Mouse (Mus musculus) cerebellum, adult 11 months (tissue): ENCODE measurements at regions not wholly inside any gene's neighbourhood (a gene's known extent, or its start where the extent isn't known, plus 50 kb on each side); places are given as distances from the start of the nearest gene placed in this dataset.

Experiments used
- DNase-seq: peaks from one replicate; pipeline ENCODE4 v3.0.0; 2022

DNA sequence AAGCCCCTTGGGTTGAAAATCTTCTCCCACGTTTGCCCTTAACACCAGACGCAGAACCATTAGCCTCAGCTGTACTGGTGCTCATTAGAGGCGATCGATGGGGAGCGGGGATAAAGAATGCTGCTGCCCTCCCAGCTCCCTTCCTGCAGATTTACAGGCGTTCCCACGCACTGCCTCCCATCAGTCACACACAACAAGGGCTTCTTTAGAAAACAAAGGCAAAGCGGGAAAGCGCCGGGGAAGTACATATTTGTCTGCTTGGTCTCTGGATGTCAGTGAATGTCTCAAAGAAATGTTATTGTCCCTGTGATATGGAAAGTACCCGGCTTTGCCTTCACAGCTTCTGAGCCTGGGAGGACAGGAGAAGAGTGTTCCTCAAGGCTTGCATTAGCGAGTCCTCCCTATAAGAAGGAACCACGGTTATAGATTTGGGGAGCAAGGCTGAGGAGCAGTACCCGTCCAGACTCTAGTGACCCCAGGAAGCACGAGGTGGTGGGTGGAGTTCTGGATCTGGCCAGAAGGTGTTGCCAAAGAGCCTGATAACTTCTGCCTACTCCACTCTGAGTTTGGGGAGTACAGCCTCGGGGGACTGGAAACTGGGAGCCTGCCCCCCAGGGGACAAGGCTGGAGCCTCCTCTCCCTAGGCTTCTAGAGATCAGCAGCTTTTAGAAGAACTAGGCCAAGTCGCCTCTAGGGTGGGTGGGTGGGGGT is 173.0 kb upstream of the Mki67 start:
- DNase-seq, result no peak

DNA sequence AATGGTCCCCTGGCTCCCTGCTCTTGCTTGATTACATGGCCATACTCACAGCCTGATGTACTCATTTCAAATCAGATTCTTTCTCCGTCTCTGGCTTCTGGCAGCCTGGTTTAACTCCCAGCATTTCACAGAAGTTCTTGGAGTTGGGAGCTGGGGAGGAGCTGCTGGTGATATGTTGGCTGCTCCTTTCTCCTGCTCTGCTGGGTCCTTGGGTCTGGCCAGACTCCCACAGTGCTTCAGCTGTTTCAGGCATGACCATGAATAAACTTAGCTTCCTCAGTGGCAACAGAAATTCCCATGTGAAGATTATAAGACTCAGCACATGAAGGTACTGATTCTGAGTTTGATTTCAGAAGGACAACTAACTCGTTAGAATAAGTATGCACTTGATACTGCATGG is 182.7 kb upstream of the Mki67 start:
- DNase-seq, result no peak

DNA sequence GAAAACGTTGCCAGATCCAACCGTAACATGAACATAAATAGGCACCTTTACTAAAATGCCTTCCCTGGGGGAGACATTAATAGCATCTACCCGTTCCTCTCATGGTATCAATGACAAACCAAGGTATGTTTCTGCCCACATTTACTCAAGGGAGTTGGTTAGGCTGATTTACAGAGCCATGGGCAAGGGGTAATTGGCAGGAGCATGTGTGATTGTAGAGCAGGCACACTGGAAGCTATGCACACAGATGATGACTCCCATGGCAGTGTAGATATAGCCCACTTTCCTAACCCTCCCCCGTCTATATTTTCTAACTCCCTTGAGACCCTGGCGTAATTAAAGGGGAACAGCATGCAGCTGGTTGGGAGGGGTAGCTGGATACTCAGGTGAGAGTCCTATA is 183.6 kb upstream of the Mki67 start:
- no peak for DNase-seq

DNA sequence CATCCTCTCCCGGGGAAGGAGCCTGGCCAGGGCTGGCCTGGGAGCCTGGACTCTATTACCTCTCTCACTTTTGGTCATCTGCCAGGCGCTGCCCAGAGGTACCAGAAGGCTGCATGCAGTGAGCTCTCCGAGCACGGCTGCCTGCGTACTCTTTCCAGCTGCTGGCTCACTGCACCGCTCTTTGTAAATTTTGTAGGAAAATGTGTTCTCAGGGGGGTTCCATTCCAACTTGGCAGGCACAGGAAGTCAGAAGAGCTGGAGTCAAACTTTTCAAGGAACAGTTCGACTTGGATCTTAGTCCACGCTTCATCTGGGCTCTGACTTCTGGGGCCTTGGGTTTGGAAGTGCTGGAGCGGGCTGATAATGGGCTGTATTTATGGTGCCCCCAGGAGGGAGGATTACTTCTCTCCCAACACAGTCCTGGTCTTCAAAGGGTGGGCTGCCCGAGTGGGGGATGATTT is 184.7 kb upstream of the Mki67 start:
- no peak for DNase-seq

DNA sequence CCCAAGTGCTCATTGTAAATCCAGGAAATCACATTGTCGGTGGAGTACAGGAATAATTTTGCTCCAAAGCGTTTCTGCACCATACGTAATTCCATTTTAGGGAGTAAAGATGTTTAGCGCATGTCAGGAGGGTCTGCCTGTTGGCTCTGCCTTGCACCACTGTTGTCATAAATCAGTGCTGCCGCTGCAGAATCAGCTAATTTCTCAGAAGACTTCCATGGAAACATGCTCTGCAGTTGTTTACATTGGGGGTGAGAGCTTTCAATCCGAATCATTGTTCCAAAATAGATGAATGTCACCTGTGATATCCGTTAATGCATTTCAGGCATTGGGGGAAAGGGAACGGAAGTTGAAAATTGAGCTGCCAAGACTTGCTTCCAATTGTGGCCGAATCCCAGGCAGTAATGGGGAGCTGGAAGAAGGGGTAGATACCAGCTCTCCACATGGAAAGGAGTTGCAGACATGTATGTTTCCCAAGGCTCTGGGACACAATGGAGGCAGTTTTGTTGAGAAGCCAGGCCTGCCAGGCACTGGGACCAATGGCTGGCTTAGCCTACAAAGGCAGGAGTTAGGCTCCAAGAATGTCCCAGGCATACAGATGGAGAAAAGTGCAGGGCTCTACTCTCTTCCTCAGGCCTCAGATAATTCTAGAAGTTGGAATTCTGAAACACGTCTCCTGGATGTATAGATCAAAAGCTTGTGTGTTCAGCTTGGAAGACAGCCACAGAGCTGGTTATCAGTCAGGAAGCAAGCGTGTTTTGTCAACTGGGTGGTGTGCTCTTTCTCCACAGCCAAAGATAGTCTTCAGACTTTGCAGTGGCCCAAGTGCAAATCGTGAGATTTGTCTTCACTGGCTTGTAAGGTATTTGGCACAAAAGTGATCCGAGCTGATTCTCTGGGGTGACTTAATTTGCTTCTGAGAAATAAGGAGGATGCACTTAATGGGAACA is 186.2 kb upstream of the Mki67 start:
- DNase-seq, result no peak

DNA sequence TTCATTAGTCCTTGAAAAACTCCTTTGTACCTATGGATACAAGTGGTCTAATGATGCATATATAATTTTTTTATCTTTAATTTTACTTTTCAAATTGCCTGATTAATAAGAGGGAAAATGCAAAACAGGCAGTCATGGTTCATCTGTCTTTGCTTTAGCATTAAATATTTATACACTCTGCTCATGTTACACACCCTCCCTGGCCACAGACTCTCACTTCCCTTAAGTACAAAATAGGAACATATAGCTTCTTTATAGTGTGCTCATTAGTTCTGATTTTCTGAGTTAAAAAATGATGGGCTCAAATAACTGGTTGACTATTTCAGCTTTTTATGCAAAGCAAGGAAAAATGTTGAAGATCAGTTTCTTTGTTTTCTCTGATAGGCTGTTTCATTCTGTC is 195.2 kb upstream of the Mki67 start:
- no peak for DNase-seq

DNA sequence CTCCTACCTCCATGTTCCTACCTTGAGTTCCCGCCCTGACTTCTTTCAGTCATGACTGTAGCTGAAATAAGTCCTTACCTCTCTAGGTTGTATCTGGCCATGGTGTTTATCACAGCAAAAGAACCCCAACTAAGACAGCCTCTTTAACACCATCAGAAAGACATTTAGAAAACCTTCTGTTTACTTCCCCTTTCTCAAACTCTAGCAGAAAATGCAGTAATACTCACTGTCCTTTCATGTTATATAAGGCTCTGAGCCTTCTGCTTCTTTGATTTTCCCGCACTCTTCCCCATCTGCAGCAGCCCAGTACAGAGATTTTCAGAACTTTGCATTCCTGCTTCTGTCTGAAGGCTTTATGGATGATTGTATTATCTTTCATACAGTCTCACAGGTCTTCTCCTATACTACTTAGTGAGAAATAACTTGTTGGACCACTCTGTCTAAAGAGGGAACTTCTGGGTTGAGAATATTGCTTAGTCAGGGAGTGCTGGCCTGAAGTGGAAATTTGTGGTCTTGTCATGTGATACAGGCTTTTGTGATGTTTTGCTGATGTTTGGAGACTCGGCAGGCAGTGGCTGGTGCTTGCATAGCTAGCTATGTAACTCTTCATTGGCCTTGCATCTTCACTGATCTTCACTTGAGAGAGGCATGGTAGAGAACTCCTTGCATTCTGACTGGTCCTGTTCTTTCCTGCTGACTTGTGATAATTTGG is 197.9 kb upstream of the Mki67 start:
- no peak for DNase-seq

DNA sequence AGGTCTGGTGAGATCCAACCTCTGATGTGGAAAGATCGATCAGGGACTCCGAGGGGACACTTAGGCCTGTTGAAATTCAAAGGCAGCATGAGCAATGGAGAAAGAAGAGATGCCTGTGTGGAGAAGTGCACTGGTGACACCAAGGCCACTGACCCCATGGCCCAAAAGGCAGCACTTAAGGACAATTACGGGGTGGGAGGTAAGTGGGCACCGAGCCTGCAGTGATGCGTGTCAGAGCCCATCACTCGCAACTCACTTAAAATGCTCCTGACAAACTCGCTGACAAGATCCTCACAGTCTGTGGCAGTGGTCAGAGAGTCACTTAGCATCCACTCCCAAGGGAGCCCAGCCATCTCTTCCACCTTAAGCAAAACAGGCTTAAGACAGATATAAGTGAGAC is 207.7 kb upstream of the Mki67 start:
- no peak for DNase-seq

DNA sequence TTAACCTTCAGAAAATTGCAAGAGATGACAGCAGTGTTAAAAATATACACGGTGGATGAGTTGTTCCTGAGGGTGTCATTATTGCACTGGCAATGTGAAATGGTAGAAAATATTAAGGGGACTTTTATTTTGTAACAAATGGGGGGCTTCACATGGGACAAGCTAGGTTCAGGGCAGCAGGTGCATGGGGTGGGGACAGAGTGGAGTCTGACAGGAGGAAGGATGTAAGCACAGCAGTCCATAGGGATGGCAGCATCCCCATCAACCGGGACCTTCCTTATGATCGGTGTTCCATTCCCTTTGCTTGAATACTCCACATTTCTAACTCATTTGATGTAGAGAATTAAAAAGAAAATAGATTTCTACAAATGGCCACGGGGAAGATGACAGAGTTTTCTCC is 208.5 kb upstream of the Mki67 start:
- DNase-seq, result no peak

DNA sequence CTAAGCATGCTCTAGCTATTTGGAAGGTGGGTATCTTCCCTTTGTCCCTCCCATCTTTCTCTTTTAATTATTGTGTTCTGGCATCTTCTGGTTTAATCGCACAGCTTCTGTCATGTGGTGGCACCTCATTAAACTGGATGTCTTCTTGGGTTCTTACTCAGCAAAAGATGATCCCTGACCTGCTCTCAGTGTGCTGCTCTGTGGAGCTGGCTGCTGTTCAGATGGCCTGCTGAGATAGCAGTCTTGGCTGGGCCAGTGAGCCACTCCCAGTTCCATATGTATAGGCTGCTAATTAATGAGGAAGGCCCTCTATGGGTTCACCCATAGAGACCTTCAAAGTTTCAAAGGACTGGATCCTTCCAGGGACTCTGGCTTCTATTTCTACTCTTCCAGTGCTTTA is 213.9 kb upstream of the Mki67 start:
- DNase-seq, result no peak

DNA sequence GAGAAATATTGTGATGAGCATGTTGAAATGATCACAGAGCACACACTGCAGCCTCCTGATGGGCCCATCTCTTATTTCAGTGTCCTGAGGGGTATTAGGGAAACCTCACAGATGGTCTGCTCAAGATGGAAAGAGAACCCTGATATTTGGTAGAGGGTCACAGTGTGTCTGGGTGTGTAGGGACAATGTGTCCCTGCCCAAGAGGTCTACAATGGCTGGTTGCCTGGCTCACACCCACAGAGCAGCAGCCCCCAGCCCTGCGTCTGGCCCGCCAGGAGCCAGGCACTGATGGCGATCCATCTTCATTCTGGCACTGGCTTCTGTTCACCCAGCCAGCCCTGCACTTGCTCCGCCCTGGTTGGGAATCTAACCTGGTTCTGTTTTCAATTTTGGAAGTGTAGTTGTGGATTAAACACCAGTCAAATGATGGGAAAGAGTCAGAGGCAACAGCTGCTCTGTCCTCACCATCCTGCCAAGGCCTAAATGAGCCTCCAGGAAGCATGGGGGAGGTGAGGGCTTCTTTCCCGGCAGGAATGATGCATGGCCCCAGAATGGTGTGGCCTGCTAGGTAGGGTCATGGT is 216.5 kb upstream of the Mki67 start:
- DNase-seq, result no peak

DNA sequence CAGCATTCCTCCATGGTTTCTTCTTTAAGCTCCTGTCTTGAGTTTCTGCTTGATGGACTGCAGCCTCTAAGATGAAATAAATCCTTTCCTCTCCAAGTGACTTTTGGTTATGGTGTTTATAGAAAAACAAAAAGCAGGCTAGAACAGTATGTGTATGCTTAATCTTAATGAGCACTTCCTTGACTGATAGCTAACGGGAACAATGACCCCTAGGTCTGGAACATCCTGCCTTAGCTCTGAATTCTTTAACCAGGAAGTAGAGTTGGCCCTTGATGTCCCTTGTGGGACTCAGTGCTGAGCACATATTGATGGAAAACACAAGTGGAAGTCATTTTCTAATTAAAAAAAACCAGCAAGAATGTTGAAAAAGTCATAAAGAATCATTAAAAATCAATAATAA is 219.0 kb upstream of the Mki67 start:
- no peak for DNase-seq

DNA sequence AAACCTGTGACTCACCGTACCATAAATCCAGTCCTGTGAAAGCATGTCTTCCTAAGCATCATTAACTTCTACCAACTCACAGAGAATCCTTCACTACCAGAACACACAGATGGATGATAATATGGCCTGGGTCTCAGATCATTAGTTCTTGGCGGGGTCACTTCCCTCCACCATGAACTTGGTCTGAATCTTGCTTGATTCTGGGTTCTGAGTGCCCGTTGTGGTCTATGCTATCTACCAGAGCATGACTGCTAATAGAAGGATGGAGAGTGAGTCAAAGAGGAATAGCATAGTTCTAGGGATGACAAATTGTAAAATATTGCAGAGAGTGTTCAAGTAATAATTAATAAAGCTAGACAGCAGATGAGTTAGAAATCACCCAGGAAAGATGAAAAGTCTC is 221.3 kb upstream of the Mki67 start:
- DNase-seq, result no peak

DNA sequence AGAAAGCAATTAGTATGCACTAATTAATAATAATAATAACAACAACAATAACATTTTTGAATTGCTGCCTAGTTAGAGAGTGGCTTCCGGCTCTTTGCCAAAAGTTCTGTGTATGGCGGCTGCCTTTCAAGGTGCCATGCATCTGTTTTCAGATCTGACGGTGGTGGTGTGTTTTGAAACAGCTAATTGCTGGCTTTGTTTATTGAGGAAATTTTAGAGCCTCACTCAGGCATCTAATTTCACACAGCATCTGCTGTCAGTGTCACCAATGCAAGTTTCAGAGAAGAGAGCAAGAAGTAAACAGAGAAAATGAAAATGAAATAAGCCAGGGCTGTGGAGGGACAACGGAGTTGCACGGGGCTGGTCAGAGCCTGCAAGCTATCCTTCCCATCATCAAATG is 223.2 kb upstream of the Mki67 start:
- DNase-seq, result no peak

DNA sequence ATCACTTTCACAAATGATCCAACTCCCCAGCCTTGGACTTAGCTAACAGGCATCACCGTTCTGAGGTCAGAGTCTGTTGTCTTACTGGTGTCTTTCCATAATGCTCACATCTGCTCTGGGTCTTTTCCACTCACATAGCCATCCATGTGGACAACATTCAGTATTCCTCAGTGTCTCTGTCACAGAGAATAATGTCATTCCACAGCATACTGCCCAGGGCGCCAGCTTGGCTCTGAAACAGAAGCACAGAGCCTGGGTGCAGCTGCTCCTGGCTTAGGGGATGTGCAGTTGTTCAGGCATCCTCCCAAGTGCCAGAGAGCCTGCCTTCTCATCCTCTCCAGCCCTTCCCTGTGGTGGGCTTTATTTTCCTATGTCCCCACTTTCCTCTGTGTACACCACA is 226.7 kb upstream of the Mki67 start:
- no peak for DNase-seq

DNA sequence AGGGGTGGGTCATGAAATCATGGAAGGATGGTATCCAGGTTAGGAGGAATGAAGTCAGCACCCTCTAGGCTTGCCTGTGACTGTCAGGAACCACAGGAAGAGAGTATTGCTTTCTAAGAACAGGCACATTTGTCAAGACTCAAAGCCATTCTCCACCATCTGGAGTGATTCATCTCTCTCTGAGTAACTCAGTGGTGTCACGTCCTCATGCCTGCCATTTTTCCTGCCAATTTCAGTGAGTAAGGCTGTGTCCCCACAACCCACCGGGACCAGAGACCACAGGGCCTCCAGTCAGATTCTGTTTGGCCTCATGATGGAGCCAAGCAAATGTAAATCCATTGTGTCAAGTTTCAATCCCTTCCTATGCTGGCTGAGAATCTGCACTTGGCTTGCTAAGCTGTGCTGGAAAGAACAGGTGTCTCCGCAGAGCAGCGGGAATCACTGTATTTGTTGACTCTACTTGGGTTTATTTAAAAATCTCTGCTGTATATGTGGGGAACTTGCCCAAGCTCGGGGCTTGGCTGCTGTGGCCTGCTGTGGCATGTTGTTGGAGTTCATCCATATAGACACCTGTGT is 230.0 kb upstream of the Mki67 start:
- DNase-seq, result no peak

DNA sequence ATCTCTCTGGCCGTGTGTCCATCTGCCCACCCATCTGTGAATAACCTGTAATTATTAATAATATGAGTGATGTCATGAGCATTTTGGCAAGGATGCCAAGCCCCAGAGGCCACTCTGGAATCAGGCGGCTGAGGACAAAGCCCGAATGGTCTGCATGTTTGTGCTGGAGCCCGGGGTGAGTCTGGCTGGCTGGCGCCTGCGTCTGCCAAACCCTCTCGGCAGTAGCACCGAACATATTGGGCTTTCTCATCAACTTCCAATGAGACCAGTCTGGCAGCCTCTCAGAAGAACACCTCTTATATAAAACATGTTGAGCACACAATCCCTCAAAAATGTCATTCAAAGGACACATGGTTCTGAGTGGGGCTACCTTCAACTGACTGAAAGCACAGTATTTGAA is 244.9 kb upstream of the Mki67 start:
- DNase-seq, result peak; percentile 68

DNA sequence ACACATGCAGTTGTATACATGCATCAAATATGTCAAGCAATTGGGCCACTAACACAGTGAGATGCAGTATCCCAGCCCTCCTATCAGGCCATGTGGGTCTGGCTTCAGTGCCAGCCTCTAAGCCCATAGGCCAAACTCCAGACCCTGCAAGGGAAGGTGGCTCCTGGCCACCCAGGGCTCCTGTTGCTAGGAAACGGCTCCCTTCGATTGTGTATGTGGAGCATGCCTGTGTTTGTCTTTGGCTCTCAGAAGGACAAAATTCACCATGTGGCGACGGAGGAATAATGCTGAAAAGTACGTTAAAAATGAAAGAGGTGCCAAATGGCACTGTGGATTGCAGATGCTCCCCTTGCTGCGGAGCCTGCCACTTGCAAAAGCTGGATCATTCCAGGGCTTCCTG is 249.4 kb upstream of the Mki67 start:
- DNase-seq, result no peak

DNA sequence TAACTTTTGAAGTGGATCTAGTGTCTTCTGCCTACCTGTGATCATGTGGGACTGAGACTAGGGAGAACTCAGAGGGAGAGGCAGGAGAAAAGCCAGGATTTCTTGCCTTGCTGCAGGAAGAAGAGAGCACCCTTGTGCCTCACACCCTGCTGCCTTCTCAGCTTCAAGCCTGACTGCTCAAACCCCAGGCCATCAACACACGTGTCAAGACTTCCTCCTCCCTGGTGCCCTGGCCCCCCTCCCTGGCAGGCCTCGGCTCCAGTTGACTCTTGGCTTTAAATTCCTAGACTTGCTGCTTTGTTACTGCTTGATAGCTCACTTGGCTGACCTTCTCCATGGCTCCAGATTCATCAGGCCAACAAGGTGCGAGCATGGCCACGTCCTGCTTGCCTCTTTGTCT is 250.1 kb upstream of the Mki67 start:
- no peak for DNase-seq

DNA sequence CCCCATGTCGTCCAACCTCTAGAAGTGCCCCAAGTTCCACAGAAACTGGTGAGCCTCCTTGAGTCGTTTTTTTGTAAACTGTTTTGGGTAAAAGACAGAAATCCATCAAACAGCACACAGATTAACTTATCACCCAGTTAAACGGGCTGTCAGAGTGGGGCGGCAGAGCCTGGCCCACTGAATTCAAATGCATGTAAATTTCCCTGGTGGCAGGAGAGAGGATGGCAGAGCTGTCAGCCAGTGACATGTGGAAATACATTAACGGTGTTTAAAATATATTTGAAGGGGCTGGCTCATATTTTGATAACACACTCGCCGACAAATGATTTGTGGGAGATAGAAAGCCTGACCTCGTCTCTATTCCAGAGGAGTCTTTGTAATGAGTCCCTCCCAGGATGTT is 252.5 kb upstream of the Mki67 start:
- no peak for DNase-seq

DNA sequence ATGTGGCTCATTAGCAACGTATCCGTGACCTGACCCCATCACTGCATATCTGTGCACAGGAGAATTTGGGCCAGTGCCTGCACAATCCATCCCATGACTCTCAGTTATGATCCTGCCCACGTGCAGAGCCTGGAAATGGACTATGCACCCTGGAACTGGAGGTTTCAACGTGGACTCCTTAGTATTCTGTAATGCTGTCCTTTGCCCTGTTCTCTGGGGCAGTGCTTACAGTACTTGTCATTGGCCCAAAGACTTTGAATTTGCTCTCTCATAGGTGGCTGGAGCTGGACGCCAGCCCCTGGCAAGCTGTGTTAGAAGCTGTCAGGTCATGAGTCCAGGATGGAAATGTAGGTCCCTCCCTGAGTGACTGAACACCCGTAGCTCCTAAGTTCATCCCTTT is 269.9 kb upstream of the Mki67 start:
- no peak for DNase-seq

DNA sequence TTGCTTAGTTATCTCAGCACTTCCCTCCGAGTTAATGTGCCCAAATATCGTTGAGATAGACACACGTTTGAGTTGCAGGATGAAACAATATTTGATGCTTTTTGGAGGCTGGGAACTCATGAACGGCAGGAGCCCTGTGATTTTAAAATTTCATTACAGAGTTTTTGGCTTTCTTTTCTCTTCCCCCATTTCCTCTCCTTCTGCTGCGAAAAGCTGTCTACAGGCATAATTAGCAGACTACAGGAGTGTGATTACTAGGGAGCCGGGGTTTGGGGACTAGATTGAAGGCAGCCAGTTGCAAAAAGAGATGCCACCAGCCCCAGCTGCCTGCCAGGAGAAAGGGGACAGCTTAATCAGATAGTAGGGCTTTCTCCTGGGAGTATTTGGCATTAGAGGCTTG is 274.2 kb upstream of the Mki67 start:
- DNase-seq, result no peak

DNA sequence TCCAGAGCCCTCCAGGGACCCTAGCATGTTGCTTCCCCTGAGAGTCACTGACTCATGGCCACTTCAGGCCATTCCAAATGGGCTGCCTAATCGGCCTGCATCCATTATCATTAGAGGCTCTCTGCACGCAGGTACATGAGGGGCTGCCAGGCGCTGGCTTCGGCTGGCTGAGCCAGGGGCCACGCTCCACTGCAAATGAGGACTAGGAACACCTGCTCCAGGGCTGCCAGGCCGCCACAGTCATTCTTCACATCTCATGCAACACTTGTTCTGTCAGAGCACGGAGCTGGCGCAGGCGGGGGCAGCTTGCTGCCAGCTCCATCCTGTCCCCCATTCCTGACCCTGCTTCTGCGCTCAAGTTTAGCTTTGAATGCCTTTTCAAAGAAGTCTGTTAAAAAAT is 280.7 kb upstream of the Mki67 start:
- no peak for DNase-seq
